ENCODE assay signal across 8 mouse cellular contexts in genomic region chr10:93548991-93549390, GRCm38 (mm10). TPM values are rescaled to one million over a fixed set of nuclear protein-coding genes. Genes with fewer than 3 reads are reported as not detected.
DNase-seq lines count a peak whose midpoint lies in the region; ATAC-seq lines count a peak whose summit lies in the region.
"Had no signal": no experiment of that assay in that cellular context is flagged by ENCODE, and none has a peak within 500 bp of the region (broad histone marks: within the 10 kb centered on the region; RNA-seq: fewer than 3 reads in every experiment).

No protein-coding gene starts in this region.

- 18% methylated on average over 7 of the region's 7 CpGs for WGBS in forebrain, embryonic 11.5 days
- 13% methylated on average over 7 of the region's 7 CpGs for WGBS in hindbrain, embryonic 11.5 days

- H3K9me3 ChIP-seq in forebrain, embryonic 11.5 days (ENCODE audit: control insufficient read depth, low read length) = no peaks in the 10 kb centered on the region
- H3K9me3 ChIP-seq in hindbrain, embryonic 11.5 days (ENCODE audit: control insufficient read depth, low read length) = no peaks in the 10 kb centered on the region

- ATAC-seq in forebrain, embryonic 11.5 days (replicated peaks; ENCODE audit: low FRiP score) = peak; percentile 71; the same call in 1 of the 2 replicates
- ATAC-seq in hindbrain, embryonic 11.5 days (ENCODE audit: low FRiP score) = 0 out of 2 replicates have a peak, but pooled peaks have one; percentile 38
- ATAC-seq in megakaryocyte, adult 5-6 weeks (ENCODE audit: poor library complexity, severe bottlenecking) = peak; percentile 97

- no peaks in the 10 kb centered on the region for H3K4me1 ChIP-seq in forebrain, embryonic 11.5 days (replicated peaks; ENCODE audit: control insufficient read depth, insufficient read depth, low read length)
- H3K4me1 ChIP-seq in hindbrain, embryonic 11.5 days (replicated peaks; ENCODE audit: control insufficient read depth, insufficient read depth, low read length) = no peaks in the 10 kb centered on the region

- no peak overlapping the region for H3K9ac ChIP-seq in forebrain, embryonic 11.5 days (ENCODE audit: low read length)
- no peak overlapping the region for H3K9ac ChIP-seq in hindbrain, embryonic 11.5 days (ENCODE audit: low read depth, low read length)

- no peak overlapping the region for H3K4me2 ChIP-seq in forebrain, embryonic 11.5 days (ENCODE audit: low read depth, low read length, severe bottlenecking)
- H3K4me2 ChIP-seq in hindbrain, embryonic 11.5 days (replicated peaks; ENCODE audit: low read depth, low read length) = no peak overlapping the region

- no peak overlapping the region for H3K4me3 ChIP-seq in forebrain, embryonic 11.5 days (ENCODE audit: low read depth, low read length)
- no peak overlapping the region for H3K4me3 ChIP-seq in hindbrain, embryonic 11.5 days (ENCODE audit: low read depth, low read length)
- H3K4me3 ChIP-seq: myocyte had no signal

- no peaks in the 10 kb centered on the region for H3K27me3 ChIP-seq in forebrain, embryonic 11.5 days (ENCODE audit: control insufficient read depth, insufficient read depth, low read length)
- H3K27me3 ChIP-seq in hindbrain, embryonic 11.5 days (ENCODE audit: control insufficient read depth, insufficient read depth, low read length) = no peaks in the 10 kb centered on the region

- no peak overlapping the region for H3K27ac ChIP-seq in forebrain, embryonic 11.5 days (ENCODE audit: low read depth, low read length)
- no peak overlapping the region for H3K27ac ChIP-seq in hindbrain, embryonic 11.5 days (ENCODE audit: low read depth, low read length)

- DNase-seq in NIH3T3 (ENCODE audit: low read depth) = peak; percentile 85
- DNase-seq in c-Kit-positive CD71-positive TER-119-negative erythroid progenitor cells, embryonic 14.5 days (ENCODE audit: low read depth) = peak; percentile 60
- DNase-seq in forebrain, embryonic 11.5 days (ENCODE audit: low spot score) = peak; percentile 87
- peak; percentile 90 for DNase-seq in hindbrain, embryonic 11.5 days (ENCODE audit: low spot score)
- DNase-seq in layer of hippocampus, postnatal 10 days (ENCODE audit: low spot score in 2 of 2) = peak; percentile 81 to 86
- DNase-seq in right cerebral cortex, postnatal 14 days = peak; percentile 84

- no peaks in the 10 kb centered on the region for H3K36me3 ChIP-seq in forebrain, embryonic 11.5 days (ENCODE audit: control insufficient read depth, insufficient read depth, low read length)
- H3K36me3 ChIP-seq in hindbrain, embryonic 11.5 days (ENCODE audit: control insufficient read depth, insufficient read depth, low read length) = no peaks in the 10 kb centered on the region

RNA-seq across cellular contexts. Expression of gene Ccdc38, which starts 8.6 kb away (rescaled TPM):
- 0.31 and 0.45 TPM in 2 replicates for polyA plus RNA-seq in forebrain, embryonic 11.5 days (2014; fragmentation: Nextera tagmentation; extraction: Ambion mirVana)
- polyA plus RNA-seq in hindbrain, embryonic 11.5 days (2014; fragmentation: Nextera tagmentation; extraction: Ambion mirVana) = 0.31 and 0.51 TPM in 2 replicates
- total RNA-seq in layer of hippocampus, postnatal 10 days (2021) = not detected
- total RNA-seq in megakaryocyte, adult 5-6 weeks (2015) = not detected in 2 replicates
- 0.18 TPM in 1 of 2 replicates, not detected in the other for total RNA-seq in megakaryocyte, adult 5-6 weeks (2017)

RNA-seq across cellular contexts. Expression of gene Amdhd1, which starts 9.2 kb away (rescaled TPM):
- polyA plus RNA-seq in forebrain, embryonic 11.5 days (2014; fragmentation: Nextera tagmentation; extraction: Ambion mirVana) = 0.08 and 0.25 TPM in 2 replicates
- polyA plus RNA-seq in hindbrain, embryonic 11.5 days (2014; fragmentation: Nextera tagmentation; extraction: Ambion mirVana) = 0.10 TPM in 1 of 2 replicates, not detected in the other
- total RNA-seq in layer of hippocampus, postnatal 10 days (2021) = 1 to 10 TPM; 1.1 to 1.9 TPM
- total RNA-seq in megakaryocyte, adult 5-6 weeks (2015) = not detected in 2 replicates
- 0.37 TPM in 1 of 2 replicates, not detected in the other for total RNA-seq in megakaryocyte, adult 5-6 weeks (2017)

RNA-seq across cellular contexts. Expression of gene Snrpf, which starts 40.5 kb away (rescaled TPM):
- polyA plus RNA-seq in forebrain, embryonic 11.5 days (2014; fragmentation: Nextera tagmentation; extraction: Ambion mirVana) = 155 and 161 TPM in 2 replicates
- 135 TPM in 2 replicates for polyA plus RNA-seq in hindbrain, embryonic 11.5 days (2014; fragmentation: Nextera tagmentation; extraction: Ambion mirVana)
- total RNA-seq in layer of hippocampus, postnatal 10 days (2021) = 10 to 100 TPM; 16.7 TPM
- 89.2 and 95.8 TPM in 2 replicates for total RNA-seq in megakaryocyte, adult 5-6 weeks (2015)
- total RNA-seq in megakaryocyte, adult 5-6 weeks (2017) = 127 and 139 TPM in 2 replicates

Comparison
In these comparisons a context has a peak if more than half of its experiments do, and no peak if none do; other contexts are left out.
1. ATAC-seq: peak in every context shown above with its lines; median percentile 97 in megakaryocyte, adult 5-6 weeks; 71 in forebrain, embryonic 11.5 days; 38 in hindbrain, embryonic 11.5 days.
2. RNA of gene Snrpf, which starts 40.5 kb away (total RNA-seq): 89.2 to 139 TPM in megakaryocyte, adult 5-6 weeks; 16.7 TPM in layer of hippocampus, postnatal 10 days; every median in the first group is over 4 times any median in the second.
3. Peak in every context shown above with its lines, with median percentiles within 50 percentile points of each other: DNase-seq.